Mouse (Mus musculus) erythroblast, embryonic 14.5 days (primary cell): Measurements from ENCODE around the gene Yap1.

ENCODE experiments used
- GATA1 ChIP-seq: IDR thresholded peaks from 2 replicates; pipeline ENCODE4 v1.6.1; 2012; ENCODE audit warnings: low read length, inconsistent platforms, mixed read lengths
- TAL1 ChIP-seq: IDR thresholded peaks from 3 replicates; pipeline ENCODE4 v1.6.1; 2012; ENCODE audit warnings: low read length, inconsistent platforms, mixed read lengths

DNA sequence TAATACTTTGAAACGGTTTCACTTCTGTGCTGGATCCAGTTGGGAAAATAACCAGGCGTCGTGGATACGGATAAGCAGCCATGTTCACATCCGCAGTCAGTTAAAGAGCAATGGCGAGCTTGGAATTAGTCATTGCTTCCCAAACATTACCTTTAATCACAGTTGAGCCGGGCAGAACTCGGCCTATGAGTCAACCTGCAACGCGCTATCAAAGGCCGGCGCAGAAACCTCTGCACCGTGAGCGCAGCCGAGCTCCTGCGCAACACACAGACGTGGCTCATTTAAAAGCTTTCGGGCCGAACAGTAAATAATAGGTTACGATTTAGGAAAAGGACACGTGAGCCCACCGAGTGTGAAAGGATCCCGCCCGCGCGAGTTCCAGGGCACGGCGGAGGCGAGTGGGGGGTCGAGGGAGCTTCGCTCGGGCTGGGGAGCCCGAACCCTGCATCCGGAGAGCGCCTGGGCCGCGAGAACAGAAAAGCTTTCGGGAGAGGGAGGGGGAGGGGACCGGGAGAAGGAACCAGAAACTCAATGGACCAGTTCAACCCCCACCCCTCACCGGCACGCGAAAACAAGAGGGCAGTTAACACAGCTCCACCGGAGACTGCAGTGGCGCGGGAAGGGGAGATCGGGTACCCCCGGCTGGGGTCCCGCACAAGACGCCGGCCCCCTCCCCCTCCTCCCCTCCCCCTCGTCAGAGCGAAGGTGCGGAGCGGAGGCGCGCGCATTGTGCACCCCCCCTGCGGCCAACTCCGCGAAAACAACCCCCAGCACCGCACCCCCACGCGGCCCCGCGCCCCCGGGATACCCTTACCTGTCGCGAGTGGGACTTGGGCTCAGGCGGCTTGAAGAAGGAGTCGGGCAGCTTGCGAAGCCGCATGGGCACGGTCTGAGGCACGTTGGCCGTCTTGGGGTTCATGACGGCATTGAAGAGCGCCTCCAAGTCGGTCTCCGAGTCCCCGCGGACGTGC is 810 bp downstream of the Yap1 start:
- TF ChIP-seq GATA1 (no peak), TAL1 (no peak)
